Mouse (Mus musculus): ENCODE data around the gene Tmod4. TPM values are rescaled to one million over a fixed set of nuclear protein-coding genes. Genes with fewer than 3 reads are reported as not detected.

The Tmod4 gene
- total and polyA plus RNA-seq, 3 experiments, result 0.47 to 0.81 TPM; not detected in 1

DNA sequence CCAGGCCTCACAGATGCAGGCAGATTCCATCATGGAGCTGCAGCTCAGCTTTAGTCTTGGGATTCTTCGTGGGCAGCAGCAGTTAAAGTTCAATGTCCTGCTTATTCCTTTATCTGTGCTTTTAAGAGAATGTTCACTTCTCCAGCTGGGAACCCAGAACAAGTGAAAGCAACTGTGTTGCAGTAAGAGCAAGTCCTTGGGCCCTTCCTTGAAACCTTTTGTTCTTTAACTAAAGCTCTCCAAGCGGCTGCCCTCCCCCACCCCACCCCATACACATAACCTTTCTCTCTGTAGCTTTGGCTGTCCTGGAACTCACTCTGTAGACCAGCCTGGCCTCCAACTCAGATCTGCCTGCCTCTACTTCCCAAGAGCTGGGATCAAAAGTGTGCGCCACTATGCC lies 52.2 kb downstream of the Tmod4 start:
- peaks cover 4 to 11% of the 10 kb centered on the region in 2 experiments for H3K36me3 ChIP-seq (replicated peaks in 1 of 2; ENCODE audit: control insufficient read depth in 1 of 2, insufficient read depth in 1 of 2, low read length in 1 of 2)
- H3K79me2 ChIP-seq (replicated peaks; ENCODE audit: control insufficient read depth, extremely low read depth, insufficient read depth, poor library complexity, severe bottlenecking), result no peaks in the 10 kb centered on the region
- H3K27me3 ChIP-seq (replicated peaks), result no peaks in the 10 kb centered on the region
- dilution Hi-C loops (cut with MboI; ENCODE audit: extremely low pct_ligation_motif_present, extremely low pct_unique_long_range_greater_than_20kb, low sequenced_read_pairs) (no loop called here), in situ Hi-C loops (cut with MboI; ENCODE audit: low pct_ligation_motif_present, low pct_unique_long_range_greater_than_20kb, low sequenced_read_pairs) (no loop called here)
- no peak for DNase-seq (ENCODE audit: extremely low read depth)
- H3K9me3 ChIP-seq (replicated peaks; ENCODE audit: low read length), result peaks cover 8% of the 10 kb centered on the region
- H3K4me3 ChIP-seq (replicated peaks in 1 of 3; ENCODE audit: low read depth in 2 of 3, low read length in 2 of 3, poor library complexity in 1 of 3), result no peak overlapping the region
- H3K4me2 ChIP-seq (ENCODE audit: insufficient read depth, low read depth, poor library complexity, severe bottlenecking), result no peak overlapping the region
- peaks cover 6 to 23% of the 10 kb centered on the region in 2 experiments; a peak in 2 of 4 replicates for H3K4me1 ChIP-seq (ENCODE audit: control insufficient read depth in 1 of 2, insufficient read depth in 2 of 2)
- TF ChIP-seq NRF1 (IDR thresholded peaks at IDR 0.05; ENCODE audit: low read depth, low read length) (no peak), USF1 (IDR thresholded peaks at IDR 0.05; ENCODE audit: low read depth, low read length) (no peak), E2F4 (IDR thresholded peaks at IDR 0.05; ENCODE audit: insufficient replicate concordance, low read depth, low read length) (no peak), POLR2A (IDR thresholded peaks at IDR 0.05; ENCODE audit: low read depth, low read length) (no peak), KAT2A (IDR thresholded peaks at IDR 0.05; ENCODE audit: insufficient replicate concordance, low read length) (no peak)
- H3K9ac ChIP-seq (ENCODE audit: insufficient read depth, low read depth), result no peak overlapping the region
- H3K27ac ChIP-seq (ENCODE audit: insufficient read depth, low read depth), result no peak overlapping the region

DNA sequence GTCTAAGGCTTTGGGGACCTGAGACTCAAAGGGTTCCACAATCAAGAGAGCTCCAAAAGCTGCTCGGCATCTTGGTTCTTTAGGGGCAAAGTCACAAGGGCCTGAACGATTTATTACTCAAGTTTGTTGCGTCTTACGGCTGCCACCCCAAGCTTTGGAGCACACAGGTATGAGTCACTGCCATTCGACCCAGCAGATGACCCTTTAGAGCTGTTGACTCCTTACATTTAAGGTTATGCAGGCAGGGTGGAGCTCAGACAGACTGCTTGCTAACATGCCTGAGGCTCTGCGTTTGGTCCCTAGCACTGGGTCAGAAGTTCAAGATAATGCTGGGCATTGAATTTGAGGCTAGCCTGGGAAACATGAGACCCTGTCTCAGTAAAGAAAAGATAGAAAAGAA lies 53.3 kb downstream of the Tmod4 start:
- Histone ChIP-seq H3K9ac (ENCODE audit: insufficient read depth, low read depth) (no peak overlapping the region), H3K79me2 (replicated peaks; ENCODE audit: control insufficient read depth, extremely low read depth, insufficient read depth, poor library complexity, severe bottlenecking) (no peaks in the 10 kb centered on the region), H3K9me3 (replicated peaks; ENCODE audit: low read length) (peaks cover 7% of the 10 kb centered on the region), H3K4me1 (ENCODE audit: control insufficient read depth in 1 of 2, insufficient read depth in 2 of 2) (peaks cover 6 to 23% of the 10 kb centered on the region in 2 experiments; a peak in 2 of 4 replicates), H3K27ac (ENCODE audit: insufficient read depth, low read depth) (no peak overlapping the region), H3K36me3 (replicated peaks in 1 of 2; ENCODE audit: control insufficient read depth in 1 of 2, insufficient read depth in 1 of 2, low read length in 1 of 2) (peaks cover 4 to 19% of the 10 kb centered on the region in 2 experiments), H3K4me2 (ENCODE audit: insufficient read depth, low read depth, poor library complexity, severe bottlenecking) (no peak overlapping the region), H3K4me3 (replicated peaks in 1 of 3; ENCODE audit: low read depth in 2 of 3, low read length in 2 of 3, poor library complexity in 1 of 3) (no peak overlapping the region), H3K27me3 (replicated peaks) (no peaks in the 10 kb centered on the region)
- TF ChIP-seq ZC3H11A (IDR thresholded peaks at IDR 0.05; ENCODE audit: low read depth, low read length) (no peak), NELFE (IDR thresholded peaks at IDR 0.05; ENCODE audit: low read depth, low read length) (no peak), SMC3 (IDR thresholded peaks at IDR 0.05; ENCODE audit: low read depth, low read length) (no peak), ETS1 (conservative IDR thresholded peaks at IDR 0.05; ENCODE audit: low read depth, low read length) (no peak), JUN (IDR thresholded peaks at IDR 0.05; ENCODE audit: insufficient read depth, low read depth, low read length) (no peak), ELF1 (IDR thresholded peaks at IDR 0.05; ENCODE audit: low read depth, low read length) (no peak), CHD2 (IDR thresholded peaks at IDR 0.05; ENCODE audit: low read length) (no peak), BHLHE40 (IDR thresholded peaks at IDR 0.05; ENCODE audit: low read depth, low read length) (no peak), MAZ (IDR thresholded peaks at IDR 0.05; ENCODE audit: low read depth, low read length) (no peak), PAX5 (IDR thresholded peaks at IDR 0.05; ENCODE audit: low read length) (no peak)
- no peak for DNase-seq (ENCODE audit: extremely low read depth)
- dilution Hi-C loops (cut with MboI; ENCODE audit: extremely low pct_ligation_motif_present, extremely low pct_unique_long_range_greater_than_20kb, low sequenced_read_pairs) (no loop called here), in situ Hi-C loops (cut with MboI; ENCODE audit: low pct_ligation_motif_present, low pct_unique_long_range_greater_than_20kb, low sequenced_read_pairs) (no loop called here)

Other genes with a start within 250 kb of the Tmod4 start
Only the 20 nearest of the 22 such genes appear.
- gene Selenbp1, start 191.4 kb upstream of the Tmod4 start, total RNA-seq (2012; rRNA removed), result 0.08 and 0.25 TPM in 2 replicates
- gene Selenbp1, start 191.4 kb upstream of the Tmod4 start, total RNA-seq (2014; rRNA removed), result not detected in 2 replicates
- gene Selenbp1, start 191.4 kb upstream of the Tmod4 start, polyA plus RNA-seq (2012; ENCODE audit: insufficient read length, low read depth), result not detected in 2 replicates
- 11.4 and 11.8 TPM in 2 replicates for gene Rfx5, start 170.4 kb upstream of the Tmod4 start, total RNA-seq (2012; rRNA removed)
- gene Rfx5, start 170.4 kb upstream of the Tmod4 start, total RNA-seq (2014; rRNA removed), result 14.0 and 15.4 TPM in 2 replicates
- 19.9 and 22.0 TPM in 2 replicates for gene Rfx5, start 170.4 kb upstream of the Tmod4 start, polyA plus RNA-seq (2012; ENCODE audit: insufficient read length, low read depth)
- 39.2 and 44.7 TPM in 2 replicates for gene Pi4kb, start 149.7 kb upstream of the Tmod4 start, total RNA-seq (2012; rRNA removed)
- 21.2 and 24.0 TPM in 2 replicates for gene Pi4kb, start 149.7 kb upstream of the Tmod4 start, total RNA-seq (2014; rRNA removed)
- gene Pi4kb, start 149.7 kb upstream of the Tmod4 start, polyA plus RNA-seq (2012; ENCODE audit: insufficient read length, low read depth), result 30.7 and 31.3 TPM in 2 replicates
- gene Zfp687, start 109.0 kb upstream of the Tmod4 start, total RNA-seq (2012; rRNA removed), result 10.8 and 11.1 TPM in 2 replicates
- 3.3 and 4.2 TPM in 2 replicates for gene Zfp687, start 109.0 kb upstream of the Tmod4 start, total RNA-seq (2014; rRNA removed)
- 12.6 and 13.5 TPM in 2 replicates for gene Zfp687, start 109.0 kb upstream of the Tmod4 start, polyA plus RNA-seq (2012; ENCODE audit: insufficient read length, low read depth)
- 258 and 276 TPM in 2 replicates for gene Psmd4, start 81.9 kb upstream of the Tmod4 start, total RNA-seq (2012; rRNA removed)
- 284 and 305 TPM in 2 replicates for gene Psmd4, start 81.9 kb upstream of the Tmod4 start, total RNA-seq (2014; rRNA removed)
- 332 and 360 TPM in 2 replicates for gene Psmd4, start 81.9 kb upstream of the Tmod4 start, polyA plus RNA-seq (2012; ENCODE audit: insufficient read length, low read depth)
- gene Pip5k1a, start 17.5 kb upstream of the Tmod4 start, total RNA-seq (2012; rRNA removed), result 21.5 and 22.7 TPM in 2 replicates
- gene Pip5k1a, start 17.5 kb upstream of the Tmod4 start, total RNA-seq (2014; rRNA removed), result 34.1 and 38.0 TPM in 2 replicates
- 35.8 and 40.3 TPM in 2 replicates for gene Pip5k1a, start 17.5 kb upstream of the Tmod4 start, polyA plus RNA-seq (2012; ENCODE audit: insufficient read length, low read depth)
- 33.7 and 34.1 TPM in 2 replicates for gene Vps72, start 13.5 kb upstream of the Tmod4 start, total RNA-seq (2012; rRNA removed)
- gene Vps72, start 13.5 kb upstream of the Tmod4 start, total RNA-seq (2014; rRNA removed), result 33.3 and 33.5 TPM in 2 replicates
- 54.4 and 75.4 TPM in 2 replicates for gene Vps72, start 13.5 kb upstream of the Tmod4 start, polyA plus RNA-seq (2012; ENCODE audit: insufficient read length, low read depth)
- 50.5 and 51.0 TPM in 2 replicates for gene Scnm1, start 9.5 kb downstream of the Tmod4 start, total RNA-seq (2012; rRNA removed)
- 53.1 and 64.5 TPM in 2 replicates for gene Scnm1, start 9.5 kb downstream of the Tmod4 start, total RNA-seq (2014; rRNA removed)
- 59.2 and 83.9 TPM in 2 replicates for gene Scnm1, start 9.5 kb downstream of the Tmod4 start, polyA plus RNA-seq (2012; ENCODE audit: insufficient read length, low read depth)
- 12.0 and 13.6 TPM in 2 replicates for gene Lysmd1, start 9.6 kb downstream of the Tmod4 start, total RNA-seq (2012; rRNA removed)
- 9.6 and 11.6 TPM in 2 replicates for gene Lysmd1, start 9.6 kb downstream of the Tmod4 start, total RNA-seq (2014; rRNA removed)
- 7.8 and 8.1 TPM in 2 replicates for gene Lysmd1, start 9.6 kb downstream of the Tmod4 start, polyA plus RNA-seq (2012; ENCODE audit: insufficient read length, low read depth)
- 19.1 and 28.2 TPM in 2 replicates for gene Tnfaip8l2, start 17.9 kb downstream of the Tmod4 start, total RNA-seq (2012; rRNA removed)
- 24.8 and 26.2 TPM in 2 replicates for gene Tnfaip8l2, start 17.9 kb downstream of the Tmod4 start, total RNA-seq (2014; rRNA removed)
- 18.2 and 22.5 TPM in 2 replicates for gene Tnfaip8l2, start 17.9 kb downstream of the Tmod4 start, polyA plus RNA-seq (2012; ENCODE audit: insufficient read length, low read depth)
- 0.30 and 0.42 TPM in 2 replicates for gene Sema6c, start 36.0 kb downstream of the Tmod4 start, total RNA-seq (2012; rRNA removed)
- not detected in 2 replicates for gene Sema6c, start 36.0 kb downstream of the Tmod4 start, total RNA-seq (2014; rRNA removed)
- 0.27 and 0.53 TPM in 2 replicates for gene Sema6c, start 36.0 kb downstream of the Tmod4 start, polyA plus RNA-seq (2012; ENCODE audit: insufficient read length, low read depth)
- gene Gabpb2, start 93.4 kb downstream of the Tmod4 start, total RNA-seq (2012; rRNA removed), result 14.7 and 18.2 TPM in 2 replicates
- 15.4 and 16.6 TPM in 2 replicates for gene Gabpb2, start 93.4 kb downstream of the Tmod4 start, total RNA-seq (2014; rRNA removed)
- 20.6 and 21.1 TPM in 2 replicates for gene Gabpb2, start 93.4 kb downstream of the Tmod4 start, polyA plus RNA-seq (2012; ENCODE audit: insufficient read length, low read depth)
- 55.3 and 82.3 TPM in 2 replicates for gene Cdc42se1, start 104.3 kb downstream of the Tmod4 start, total RNA-seq (2012; rRNA removed)
- 66.3 and 71.1 TPM in 2 replicates for gene Cdc42se1, start 104.3 kb downstream of the Tmod4 start, total RNA-seq (2014; rRNA removed)
- 123 and 128 TPM in 2 replicates for gene Cdc42se1, start 104.3 kb downstream of the Tmod4 start, polyA plus RNA-seq (2012; ENCODE audit: insufficient read length, low read depth)
- 10.0 and 11.5 TPM in 2 replicates for gene Mllt11, start 107.7 kb downstream of the Tmod4 start, total RNA-seq (2012; rRNA removed)
- gene Mllt11, start 107.7 kb downstream of the Tmod4 start, total RNA-seq (2014; rRNA removed), result 9.5 and 10.0 TPM in 2 replicates
- 23.9 and 24.2 TPM in 2 replicates for gene Mllt11, start 107.7 kb downstream of the Tmod4 start, polyA plus RNA-seq (2012; ENCODE audit: insufficient read length, low read depth)
- gene Gm128, start 117.1 kb downstream of the Tmod4 start, total RNA-seq (2012; rRNA removed), result not detected in 2 replicates
- not detected in 2 replicates for gene Gm128, start 117.1 kb downstream of the Tmod4 start, total RNA-seq (2014; rRNA removed)
- not detected in 2 replicates for gene Gm128, start 117.1 kb downstream of the Tmod4 start, polyA plus RNA-seq (2012; ENCODE audit: insufficient read length, low read depth)
- gene Bnipl, start 126.7 kb downstream of the Tmod4 start, total RNA-seq (2012; rRNA removed), result 0.17 TPM in 1 of 2 replicates, not detected in the other
- not detected in 2 replicates for gene Bnipl, start 126.7 kb downstream of the Tmod4 start, total RNA-seq (2014; rRNA removed)
- 0.30 and 0.33 TPM in 2 replicates for gene Bnipl, start 126.7 kb downstream of the Tmod4 start, polyA plus RNA-seq (2012; ENCODE audit: insufficient read length, low read depth)
- gene Mindy1, start 156.9 kb downstream of the Tmod4 start, total RNA-seq (2012; rRNA removed), result 4.9 and 5.4 TPM in 2 replicates
- 5.0 and 6.0 TPM in 2 replicates for gene Mindy1, start 156.9 kb downstream of the Tmod4 start, total RNA-seq (2014; rRNA removed)
- gene Mindy1, start 156.9 kb downstream of the Tmod4 start, polyA plus RNA-seq (2012; ENCODE audit: insufficient read length, low read depth), result 8.7 and 14.4 TPM in 2 replicates
- gene Prune1, start 157.6 kb downstream of the Tmod4 start, total RNA-seq (2012; rRNA removed), result 7.1 and 8.4 TPM in 2 replicates
- gene Prune1, start 157.6 kb downstream of the Tmod4 start, total RNA-seq (2014; rRNA removed), result 7.1 and 8.5 TPM in 2 replicates
- 8.8 and 9.1 TPM in 2 replicates for gene Prune1, start 157.6 kb downstream of the Tmod4 start, polyA plus RNA-seq (2012; ENCODE audit: insufficient read length, low read depth)
- gene Anxa9, start 182.7 kb downstream of the Tmod4 start, total RNA-seq (2012; rRNA removed), result 1.9 and 2.5 TPM in 2 replicates
- 1.4 and 1.5 TPM in 2 replicates for gene Anxa9, start 182.7 kb downstream of the Tmod4 start, total RNA-seq (2014; rRNA removed)
- gene Anxa9, start 182.7 kb downstream of the Tmod4 start, polyA plus RNA-seq (2012; ENCODE audit: insufficient read length, low read depth), result 3.6 and 4.1 TPM in 2 replicates
- 70.6 and 81.1 TPM in 2 replicates for gene Cers2, start 190.3 kb downstream of the Tmod4 start, total RNA-seq (2012; rRNA removed)
- gene Cers2, start 190.3 kb downstream of the Tmod4 start, total RNA-seq (2014; rRNA removed), result 96.7 and 105 TPM in 2 replicates
- gene Cers2, start 190.3 kb downstream of the Tmod4 start, polyA plus RNA-seq (2012; ENCODE audit: insufficient read length, low read depth), result 84.5 and 89.8 TPM in 2 replicates